Mouse (Mus musculus) testis, adult 2 months (tissue): ENCODE results near the gene Nudt19.

Experiments used
- CTCF ChIP-seq: fragments of 200-500 bp; IDR thresholded peaks from 2 replicates; pipeline ENCODE4 v1.5.1; 2012; ENCODE audit warnings: low read depth, mild to moderate bottlenecking, inconsistent platforms, low read length, moderate library complexity; ENCODE audit not compliant: control insufficient read depth, insufficient read depth, insufficient replicate concordance
- POLR2A ChIP-seq: fragments of 200-500 bp; IDR thresholded peaks from 2 replicates; pipeline ENCODE4 v1.6.1; 2012; ENCODE audit warnings: low read depth, mild to moderate bottlenecking, inconsistent platforms, low read length, moderate library complexity; ENCODE audit not compliant: control insufficient read depth

GRCm38 (mm10) chr7:35586055-35586905 is 30.2 kb upstream of the Nudt19 start, which contains the start of gene Ankrd27:
- TF ChIP-seq CTCF (no peak), POLR2A (peak; percentile 71)
